In genomic region chr7:118947241-118947640, GRCm38 (mm10) we compare ENCODE assay signal across 22 mouse cellular contexts. TPM values are rescaled to one million over a fixed set of nuclear protein-coding genes. Genes with fewer than 3 reads are reported as not detected.
DNase-seq lines count a peak whose midpoint lies in the region.
"Had no signal": no experiment of that assay in that cellular context is flagged by ENCODE, and none has a peak within 500 bp of the region (broad histone marks: within the 10 kb centered on the region; RNA-seq: fewer than 3 reads in every experiment).

No protein-coding gene starts in this region.

- 66% methylated on average over 3 of the region's 3 CpGs for WGBS in forebrain, embryonic 10.5 days

- no peak overlapping the region for H3K27ac ChIP-seq in forebrain, embryonic 10.5 days
- H3K27ac ChIP-seq: embryonic facial prominence, embryonic 13.5 days; embryonic facial prominence, embryonic 15.5 days; forebrain, embryonic 12.5 days had no signal

- H3K4me3 ChIP-seq in forebrain, embryonic 10.5 days, result no peak overlapping the region
- H3K4me3 ChIP-seq: embryonic facial prominence, embryonic 13.5 days; embryonic facial prominence, embryonic 15.5 days; erythroblast, embryonic 14.5 days; forebrain, embryonic 12.5 days had no signal

- peaks cover 8% of the 10 kb centered on the region for H3K4me1 ChIP-seq in forebrain, embryonic 10.5 days
- H3K4me1 ChIP-seq: embryonic facial prominence, embryonic 13.5 days; embryonic facial prominence, embryonic 15.5 days had no signal

- no peaks in the 10 kb centered on the region for H3K36me3 ChIP-seq in forebrain, embryonic 10.5 days (replicated peaks)
- H3K36me3 ChIP-seq: embryonic facial prominence, embryonic 13.5 days; embryonic facial prominence, embryonic 15.5 days; forebrain, embryonic 12.5 days; G1E had no signal

- H3K27me3 ChIP-seq in forebrain, embryonic 10.5 days (ENCODE audit: poor library complexity, severe bottlenecking), result no peaks in the 10 kb centered on the region
- H3K27me3 ChIP-seq: CH12.LX; embryonic facial prominence, embryonic 13.5 days; embryonic facial prominence, embryonic 15.5 days; forebrain, embryonic 12.5 days; Patski had no signal

- DNase-seq in 3T3-L1 (ENCODE audit: low read depth, low spot score), result peak; percentile 14
- DNase-seq in adipocyte (ENCODE audit: low spot score), result peak; percentile 65
- peak; percentile 100 for DNase-seq in gonadal fat pad, adult 2 months (ENCODE audit: low read depth)
- no peak for DNase-seq in forebrain, embryonic 10.5 days (ENCODE audit: extremely low spot score, low spot score)
- DNase-seq in cerebellum, adult 11-12 months, result no peak
- DNase-seq: adrenal gland, adult 2 months; adrenal gland, postnatal 10 days; adrenal gland, postnatal 25 days; B cell, adult 2 months; cerebellum, adult 11 months; cerebellum, adult 8-10 months; cerebellum, adult 9-11 months; cerebellum, postnatal 14 days; cerebellum, postnatal 36 days; embryo, embryonic 11 days had no signal

- H3K9me3 ChIP-seq in forebrain, embryonic 10.5 days, result no peaks in the 10 kb centered on the region
- H3K9me3 ChIP-seq: embryonic facial prominence, embryonic 13.5 days; embryonic facial prominence, embryonic 15.5 days; forebrain, embryonic 12.5 days; G1E had no signal

RNA-seq across cellular contexts. Expression of gene Gprc5b, which starts 47.8 kb away (rescaled TPM):
- 27.9 and 56.2 TPM in 2 replicates for polyA plus RNA-seq in gonadal fat pad, adult 2 months (2012; rRNA removed)
- polyA plus RNA-seq in forebrain, embryonic 10.5 days (2016; fragmentation: Nextera tagmentation; extraction: Ambion mirVana), result 9.0 and 12.2 TPM in 2 replicates
- polyA plus RNA-seq: G1E had no signal

Comparison
In these comparisons a context has a peak if more than half of its experiments do, and no peak if none do; other contexts are left out.
1. DNase-seq: peak in 3T3-L1 (single experiment), adipocyte (single experiment) and gonadal fat pad, adult 2 months (single experiment); none in forebrain, embryonic 10.5 days (single experiment) and cerebellum, adult 11-12 months (single experiment).